Mouse (Mus musculus) liver, embryonic 15.5 days (tissue): ENCODE measurements around the gene Tfe3. TPM values are rescaled to one million over a fixed set of nuclear protein-coding genes. Genes with fewer than 3 reads are reported as not detected.
"Not testable (repeated sequence)": the region's sequence is repeated elsewhere in the genome, so short reads cannot be mapped to it uniquely, and the experiment has no call there.

Experiments
- ATAC-seq: fragments of 200-750 bp; cut with Nextera tagmentation; 2 replicates; pipeline ENCODE4 v1.8.0; 2017; ENCODE audit warnings: moderate number of reproducible peaks, mild to moderate bottlenecking, moderate library complexity; ENCODE audit not compliant: insufficient read depth
- H3K27ac ChIP-seq: fragments of 300-500 bp; sonication (generic); replicated peaks from 2 replicates; pipeline ENCODE4 v1.5.1; 2015; ENCODE audit warnings: mild to moderate bottlenecking, inconsistent platforms
- H3K27me3 ChIP-seq: fragments of 300-500 bp; sonication (generic); 2 replicates; pipeline ENCODE4 v1.6.1; 2015; ENCODE audit warnings: mild to moderate bottlenecking, inconsistent platforms
- H3K36me3 ChIP-seq: fragments of 300-500 bp; sonication (generic); replicated peaks from 2 replicates; pipeline ENCODE4 v1.6.1; 2015; ENCODE audit warnings: moderate library complexity, mild to moderate bottlenecking, inconsistent platforms
- H3K4me1 ChIP-seq: fragments of 300-500 bp; sonication (generic); replicated peaks from 2 replicates; pipeline ENCODE4 v1.6.1; 2015; ENCODE audit warnings: inconsistent platforms
- H3K4me2 ChIP-seq: fragments of 300-500 bp; sonication (generic); 2 replicates; pipeline ENCODE4 v1.6.1; 2015; ENCODE audit warnings: moderate library complexity, mild to moderate bottlenecking, inconsistent platforms
- H3K4me3 ChIP-seq: fragments of 300-500 bp; sonication (generic); replicated peaks from 2 replicates; pipeline ENCODE4 v1.5.1; 2015; ENCODE audit warnings: mild to moderate bottlenecking, inconsistent platforms
- H3K9ac ChIP-seq: fragments of 300-500 bp; sonication (generic); 2 replicates; pipeline ENCODE4 v1.6.1; 2015; ENCODE audit warnings: moderate library complexity, mild to moderate bottlenecking, inconsistent platforms
- H3K9me3 ChIP-seq: fragments of 300-500 bp; sonication (generic); replicated peaks from 2 replicates; pipeline ENCODE4 v1.6.1; 2016; ENCODE audit warnings: inconsistent platforms
- WGBS: fragments of 180-500 bp; shearing (Covaris S2); methylation state at CpG from one replicate; pipeline ENCODE4 v1.1.7; 2015; ENCODE audit warnings: mixed read lengths; ENCODE audit not compliant: insufficient replicate concordance; 5-methylcytosine and 5-hydroxymethylcytosine counted together
- polyA plus RNA-seq: library from polyadenylated mRNA; unstranded; fragments of >200 nt; fragmentation: Nextera tagmentation; extraction: Ambion mirVana; gene quantifications from 2 replicates; pipeline ENCODE4 v1.2.1, GENCODE M21; 2015

The Tfe3 gene
- polyA plus RNA-seq, 1 experiment from 2014 or later, result 9.2 TPM

DNA sequence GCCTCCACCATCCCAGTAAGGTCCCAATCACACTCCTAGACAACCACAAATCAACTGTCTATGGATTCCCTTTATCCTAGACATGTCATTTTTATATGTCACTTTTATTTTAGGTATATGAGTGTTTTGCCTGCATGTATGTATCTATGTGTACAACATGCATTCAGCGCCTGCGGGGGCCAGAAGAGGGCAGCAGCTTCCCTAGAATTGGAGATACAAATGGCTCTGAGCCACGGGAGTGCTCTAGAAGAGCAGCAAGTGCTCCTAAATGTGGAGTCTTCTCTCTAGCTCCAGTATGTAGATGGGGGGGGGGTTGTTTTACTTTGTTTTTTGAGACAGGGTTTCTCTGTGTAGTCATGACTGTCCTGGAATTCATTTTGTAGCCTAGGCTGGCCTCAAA, 8.7 kb upstream of the Tfe3 start:
- H3K27ac ChIP-seq, H3K4me3 ChIP-seq, H3K4me2 ChIP-seq, H3K4me1 ChIP-seq, H3K9me3 ChIP-seq, ATAC-seq, H3K9ac ChIP-seq, H3K27me3 ChIP-seq, H3K36me3 ChIP-seq: not testable (repeated sequence)
- WGBS, result 19% methylated on average over 3 of the region's 3 CpGs

DNA sequence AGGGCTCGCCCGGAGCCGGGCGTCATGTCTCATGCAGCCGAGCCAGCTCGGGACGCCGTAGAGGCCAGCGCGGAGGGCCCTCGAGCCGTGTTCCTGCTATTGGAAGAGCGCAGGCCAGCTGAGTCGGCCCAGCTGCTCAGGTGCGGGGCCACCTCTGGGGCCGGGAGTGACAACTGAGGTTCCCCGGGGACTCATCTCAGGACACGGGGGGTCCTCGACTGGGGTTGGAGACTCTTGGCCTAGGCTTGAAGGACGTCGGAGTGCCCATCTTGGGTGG, 499 bp downstream of the Tfe3 start:
- ATAC-seq, result peak; percentile 50
- peaks cover 41% of the 10 kb centered on the region for H3K4me1 ChIP-seq
- peak overlapping the region; percentile 67 for H3K9ac ChIP-seq
- H3K27ac ChIP-seq, result peak overlapping the region; percentile 80
- peak overlapping the region; percentile 72 for H3K4me3 ChIP-seq
- no peaks in the 10 kb centered on the region for H3K9me3 ChIP-seq
- H3K36me3 ChIP-seq, result peaks cover 14% of the 10 kb centered on the region; the same call in 1 of the 2 replicates
- no peaks in the 10 kb centered on the region for H3K27me3 ChIP-seq
- WGBS, result 22% methylated on average over 21 of the region's 21 CpGs
- peak overlapping the region; percentile 81 for H3K4me2 ChIP-seq

DNA sequence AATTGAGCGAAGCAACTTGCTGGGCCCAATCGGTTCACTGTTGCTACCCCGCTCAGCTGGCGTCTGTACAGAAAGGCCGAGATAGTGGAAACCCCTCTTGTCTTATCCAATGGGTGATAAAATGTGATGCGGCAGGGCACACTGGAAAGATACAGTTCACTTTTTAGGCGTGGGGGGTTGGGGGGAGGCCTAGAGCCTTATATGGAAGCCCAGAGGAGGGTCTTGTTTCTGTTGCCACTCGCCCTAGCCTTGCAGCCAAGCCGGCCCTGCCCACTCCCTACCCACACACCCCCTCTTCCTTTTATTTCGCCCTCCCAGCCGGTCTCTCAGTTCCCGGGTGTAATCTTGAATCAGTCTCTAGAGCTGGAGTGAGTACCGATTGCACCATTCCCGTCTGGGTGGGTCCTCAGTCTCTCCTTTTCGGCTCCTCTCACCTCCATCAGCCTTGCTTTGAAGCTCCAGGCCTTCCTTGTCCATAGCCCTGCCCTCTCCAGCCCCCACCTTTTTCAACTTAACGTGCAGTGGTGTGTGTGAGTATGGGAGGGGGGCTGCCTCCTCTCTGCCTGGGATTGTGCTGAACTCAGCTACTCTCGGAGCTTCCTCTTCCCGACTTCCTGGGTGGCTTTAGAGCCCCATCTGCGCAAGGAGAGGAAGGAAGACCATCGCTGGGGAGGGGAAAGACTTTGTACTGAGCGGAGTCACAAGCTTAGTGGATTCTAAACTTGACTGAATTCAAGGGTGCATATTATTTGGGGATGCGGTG, 1.5 kb downstream of the Tfe3 start:
- peak overlapping the region; percentile 81 for H3K4me2 ChIP-seq
- peaks cover 42% of the 10 kb centered on the region for H3K4me1 ChIP-seq
- no peaks in the 10 kb centered on the region for H3K27me3 ChIP-seq
- 10% methylated on average over 21 of the region's 22 CpGs for WGBS
- no peak for ATAC-seq
- peak overlapping the region; percentile 80; the same call in 1 of the 2 replicates for H3K27ac ChIP-seq
- peak overlapping the region; percentile 72 for H3K4me3 ChIP-seq
- H3K36me3 ChIP-seq, result peaks cover 17% of the 10 kb centered on the region; the same call in 1 of the 2 replicates
- H3K9me3 ChIP-seq, result no peaks in the 10 kb centered on the region
- peak overlapping the region; percentile 67; the same call in 1 of the 2 replicates for H3K9ac ChIP-seq

DNA sequence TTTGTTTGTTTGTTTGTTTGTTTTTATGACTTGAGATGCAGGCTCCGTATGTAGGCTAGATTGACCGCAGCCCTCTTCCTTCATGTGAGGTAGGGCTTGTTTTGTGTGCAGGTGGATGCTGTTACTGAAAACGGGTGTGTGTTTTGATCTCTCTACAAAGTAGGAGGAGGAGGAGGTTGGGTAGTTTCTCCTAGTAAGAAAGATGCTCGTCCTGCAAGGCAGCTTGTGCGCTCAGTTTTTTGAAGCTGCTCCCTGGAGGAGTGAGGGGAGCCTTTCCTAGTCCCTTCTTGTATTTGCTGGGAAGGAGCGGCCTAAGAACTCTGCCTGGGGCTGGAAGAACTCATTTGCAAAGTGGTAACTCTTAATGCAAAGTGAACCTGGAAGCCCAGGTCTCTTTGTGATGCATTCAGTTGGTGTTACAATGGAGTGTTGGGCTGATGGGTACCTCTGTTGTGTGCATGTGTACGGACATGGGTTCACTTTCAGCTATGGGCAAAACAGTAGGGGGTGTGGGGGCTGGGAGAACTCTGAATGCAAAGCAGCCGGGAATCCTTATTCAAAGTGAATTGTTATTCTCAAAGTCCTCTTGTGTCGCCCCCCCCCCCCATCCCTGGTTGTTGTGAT, 2.4 kb downstream of the Tfe3 start:
- Histone ChIP-seq H3K9me3 (no peaks in the 10 kb centered on the region), H3K4me1 (peaks cover 52% of the 10 kb centered on the region), H3K4me2 (peak overlapping the region; percentile 81), H3K4me3 (peak overlapping the region; percentile 72), H3K9ac (no peak overlapping the region), H3K36me3 (peaks cover 22% of the 10 kb centered on the region; the same call in 1 of the 2 replicates), H3K27ac (peak overlapping the region; percentile 80; the same call in 1 of the 2 replicates), H3K27me3 (no peaks in the 10 kb centered on the region)
- no peak for ATAC-seq
- WGBS, result 31% methylated on average over 9 of the region's 9 CpGs

DNA sequence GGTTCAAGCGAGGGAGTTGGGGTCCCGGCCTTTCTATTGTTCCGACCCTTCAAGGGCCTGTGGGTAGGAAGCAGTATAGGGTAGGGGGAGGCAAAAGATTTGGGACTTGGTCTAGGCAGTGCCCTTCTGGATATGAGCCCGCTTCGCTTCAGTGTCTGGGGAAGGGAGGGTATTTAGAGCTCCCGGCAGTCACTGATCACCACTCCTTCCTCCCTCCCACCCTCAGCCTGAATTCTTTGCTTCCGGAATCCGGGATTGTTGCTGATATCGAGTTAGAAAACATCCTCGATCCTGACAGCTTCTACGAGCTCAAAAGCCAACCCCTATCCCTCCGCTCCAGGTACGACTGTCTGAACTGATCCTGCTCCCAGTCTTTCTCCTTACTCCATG, 2.9 kb downstream of the Tfe3 start:
- H3K9me3 ChIP-seq, result no peaks in the 10 kb centered on the region

DNA sequence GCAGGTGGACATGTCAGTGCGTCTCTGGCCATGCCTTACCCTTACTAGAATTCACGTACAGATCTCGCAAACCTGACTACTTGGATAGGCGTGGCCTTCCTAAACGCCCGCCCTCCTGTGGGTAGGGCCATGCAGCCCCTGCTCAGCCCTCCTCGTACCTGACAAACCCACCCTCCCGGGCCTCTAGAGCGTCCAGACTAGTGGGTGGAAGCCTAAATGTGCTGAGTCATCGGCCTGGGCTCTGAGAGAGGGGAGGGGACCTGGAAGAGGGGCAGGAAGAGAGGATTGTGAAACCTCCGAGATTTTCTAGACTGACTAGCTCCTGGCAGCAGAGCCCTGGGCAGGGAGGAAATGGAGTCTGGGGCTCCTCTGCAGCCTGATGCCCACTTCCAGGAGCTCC, 3.4 kb downstream of the Tfe3 start:
- no peak overlapping the region for H3K9ac ChIP-seq
- no peaks in the 10 kb centered on the region for H3K27me3 ChIP-seq
- WGBS, result 9% methylated on average over 11 of the region's 11 CpGs
- peaks cover 55% of the 10 kb centered on the region for H3K4me1 ChIP-seq
- H3K9me3 ChIP-seq, result no peaks in the 10 kb centered on the region
- H3K4me3 ChIP-seq, result peak overlapping the region; percentile 72
- H3K27ac ChIP-seq, result peak overlapping the region; percentile 51
- H3K36me3 ChIP-seq, result peaks cover 24% of the 10 kb centered on the region; the same call in 1 of the 2 replicates
- peak overlapping the region; percentile 81 for H3K4me2 ChIP-seq
- peak; percentile 35 for ATAC-seq

More for the DNA sequence above, 2.9 kb downstream of the Tfe3 start:
- Histone ChIP-seq H3K4me1 (peaks cover 55% of the 10 kb centered on the region), H3K9ac (no peak overlapping the region), H3K36me3 (peaks cover 22% of the 10 kb centered on the region; the same call in 1 of the 2 replicates), H3K4me2 (peak overlapping the region; percentile 81), H3K4me3 (peak overlapping the region; percentile 72), H3K27me3 (no peaks in the 10 kb centered on the region), H3K27ac (0 out of 2 replicates have a peak overlapping the region, but pooled peaks have one; percentile 51)
- 24% methylated on average over 13 of the region's 13 CpGs for WGBS
- ATAC-seq, result no peak

GRCm38 (mm10) chrX:7769302-7770017, 7.1 kb downstream of the Tfe3 start:
- Histone ChIP-seq H3K36me3 (peaks cover 43% of the 10 kb centered on the region), H3K9ac (no peak overlapping the region), H3K4me1 (peaks cover 36% of the 10 kb centered on the region), H3K9me3 (no peaks in the 10 kb centered on the region), H3K4me3 (no peak overlapping the region), H3K27ac (peak overlapping the region; percentile 72), H3K27me3 (no peaks in the 10 kb centered on the region), H3K4me2 (peak overlapping the region; percentile 13; the same call in 1 of the 2 replicates)
- 38% methylated on average over 7 of the region's 7 CpGs for WGBS
- ATAC-seq, result peak; percentile 42

DNA sequence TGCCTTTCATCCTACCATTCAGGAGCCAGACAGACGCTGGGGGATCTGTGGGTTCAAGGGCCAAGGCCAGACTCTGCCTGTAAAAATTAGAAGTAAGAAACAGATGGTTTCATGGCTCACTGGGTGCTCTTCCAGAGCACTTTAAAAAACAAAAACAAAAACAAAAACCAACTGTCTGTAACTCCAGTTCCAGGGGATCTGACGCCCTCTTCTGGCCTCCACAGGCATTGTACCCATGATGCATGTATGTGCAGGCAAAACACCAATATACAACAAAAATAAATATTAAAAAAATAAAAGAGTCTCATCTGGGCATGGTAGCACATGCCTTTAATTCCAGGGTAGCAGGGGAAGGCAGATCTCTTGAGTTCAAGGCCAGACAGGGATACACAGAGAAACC, 10.4 kb downstream of the Tfe3 start:
- no peak overlapping the region for H3K4me2 ChIP-seq
- no peak overlapping the region for H3K9ac ChIP-seq
- H3K27ac ChIP-seq, result no peak overlapping the region
- 35% methylated on average over 2 of the region's 2 CpGs for WGBS
- ATAC-seq, result no peak
- H3K4me3 ChIP-seq, result no peak overlapping the region
- peaks cover 22% of the 10 kb centered on the region for H3K4me1 ChIP-seq
- peaks cover 30% of the 10 kb centered on the region for H3K36me3 ChIP-seq
- H3K9me3 ChIP-seq, result no peaks in the 10 kb centered on the region
- H3K27me3 ChIP-seq, result no peaks in the 10 kb centered on the region

GRCm38 (mm10) chrX:7775501-7776205, 13.3 kb downstream of the Tfe3 start:
- Histone ChIP-seq H3K9ac (no peak overlapping the region), H3K4me1 (peaks cover 28% of the 10 kb centered on the region), H3K4me3 (no peak overlapping the region), H3K27me3 (no peaks in the 10 kb centered on the region), H3K36me3 (peaks cover 20% of the 10 kb centered on the region), H3K4me2 (no peak overlapping the region), H3K9me3 (no peaks in the 10 kb centered on the region), H3K27ac (0 out of 2 replicates have a peak overlapping the region, but pooled peaks have one; percentile 94)
- WGBS, result 61% methylated on average over 9 of the region's 9 CpGs
- no peak for ATAC-seq

DNA sequence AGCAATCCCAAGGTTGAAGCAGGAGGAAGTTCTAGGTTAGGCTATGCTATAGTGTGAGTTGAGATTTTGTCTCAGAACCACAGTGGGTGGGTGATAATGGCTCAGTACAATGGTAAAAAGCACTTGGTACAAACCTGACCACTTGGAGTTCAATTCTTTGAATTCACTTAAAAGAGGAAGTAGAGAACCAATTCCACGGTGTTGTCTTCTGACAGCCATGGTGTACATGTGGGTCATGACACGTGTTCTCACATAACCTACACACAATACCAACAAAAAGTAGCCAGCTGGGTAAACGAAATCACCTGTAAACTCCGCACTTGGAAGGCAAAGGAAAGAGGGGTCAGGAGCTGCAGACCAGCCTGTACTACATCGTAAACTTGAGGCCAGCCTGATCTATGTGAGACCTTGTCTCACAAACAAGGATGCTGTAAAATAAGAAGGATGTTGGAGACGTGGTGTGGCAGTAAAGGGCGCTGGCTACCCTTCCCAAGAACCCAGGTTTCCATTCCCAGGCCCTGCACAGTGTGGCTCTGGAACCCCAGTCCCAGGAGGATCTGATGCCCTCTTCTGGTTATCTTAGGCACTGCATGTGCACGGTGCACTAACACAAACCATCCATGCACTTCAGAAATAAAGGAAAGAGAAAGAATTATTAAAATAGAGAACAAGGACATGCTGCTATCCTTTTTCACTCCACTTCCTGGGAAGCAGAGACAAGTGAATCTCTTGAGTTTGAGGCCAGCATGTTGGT, 14.1 kb downstream of the Tfe3 start:
- peak; percentile 38; the same call in 1 of the 2 replicates for ATAC-seq
- Histone ChIP-seq H3K4me1 (peaks cover 32% of the 10 kb centered on the region), H3K9ac (no peak overlapping the region), H3K27ac (peak overlapping the region; percentile 94), H3K4me2 (no peak overlapping the region), H3K27me3 (no peaks in the 10 kb centered on the region), H3K36me3 (peaks cover 12% of the 10 kb centered on the region), H3K9me3 (no peaks in the 10 kb centered on the region), H3K4me3 (no peak overlapping the region)
- WGBS, result 34% methylated on average over 8 of the region's 8 CpGs
